Mouse (Mus musculus): ENCODE measurements around the gene Vmn1r85.
"Not testable (repeated sequence)": the region's sequence is repeated elsewhere in the genome, so short reads cannot be mapped to it uniquely, and the experiment has no call there.

The Vmn1r85 gene

GRCm38 (mm10) chr7:13095073-13095472 is at the start of gene Vmn1r85:
Vmn1r85 (minus strand) TSS chr7:13095173.
- DNase-seq (ENCODE audit: extremely low spot score, low spot score) = no peak

DNA sequence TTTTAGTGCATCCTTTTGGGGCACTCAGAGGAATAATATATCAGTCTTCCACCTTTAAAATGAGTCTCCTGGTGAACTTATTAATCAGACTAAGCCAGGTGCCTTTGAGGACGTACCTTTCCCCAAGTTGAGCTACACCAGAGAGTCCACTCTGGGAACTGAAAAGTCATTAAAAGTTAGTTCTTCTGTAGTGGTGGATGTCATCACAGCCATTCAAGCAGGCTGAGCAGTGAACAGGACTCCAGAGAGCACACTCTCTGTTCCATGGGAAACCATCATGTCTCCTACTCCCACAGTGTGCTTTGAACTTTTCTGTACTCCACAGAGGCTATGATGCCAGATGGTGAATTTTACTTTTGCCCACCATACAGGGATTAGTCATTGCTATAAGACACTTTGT is 45.1 kb upstream of the Vmn1r85 start, which contains the start of gene Vmn1r87:
Gene Vmn1r87 (minus strand): TSS at position 101 of the 400 bp plus-strand sequence.
- no peak for DNase-seq (ENCODE audit: extremely low spot score, low spot score)

DNA sequence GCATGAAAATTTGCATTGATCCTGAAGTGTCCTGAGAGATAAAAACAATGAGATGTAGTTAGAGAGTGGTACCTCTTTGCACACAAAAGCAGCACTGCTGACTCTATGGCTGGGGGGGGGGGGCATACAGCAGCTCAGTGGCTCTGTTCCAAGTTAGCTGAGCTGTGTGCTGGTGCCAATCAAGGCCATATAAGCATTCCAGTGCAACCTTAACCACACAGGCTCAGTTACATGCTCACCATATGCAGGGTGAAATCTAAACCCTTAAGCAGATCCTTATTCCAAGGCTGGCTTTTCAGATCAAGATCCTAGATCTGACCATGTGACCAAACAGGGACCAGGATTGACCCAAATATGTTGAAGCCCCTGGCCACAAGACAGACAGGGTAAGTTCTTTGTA is 42.4 kb upstream of the Vmn1r85 start:
- no peak for DNase-seq (ENCODE audit: extremely low spot score, low spot score)

GRCm38 (mm10) chr7:13131856-13132255 is 36.9 kb upstream of the Vmn1r85 start:
- DNase-seq (ENCODE audit: extremely low spot score, low spot score) = no peak

DNA sequence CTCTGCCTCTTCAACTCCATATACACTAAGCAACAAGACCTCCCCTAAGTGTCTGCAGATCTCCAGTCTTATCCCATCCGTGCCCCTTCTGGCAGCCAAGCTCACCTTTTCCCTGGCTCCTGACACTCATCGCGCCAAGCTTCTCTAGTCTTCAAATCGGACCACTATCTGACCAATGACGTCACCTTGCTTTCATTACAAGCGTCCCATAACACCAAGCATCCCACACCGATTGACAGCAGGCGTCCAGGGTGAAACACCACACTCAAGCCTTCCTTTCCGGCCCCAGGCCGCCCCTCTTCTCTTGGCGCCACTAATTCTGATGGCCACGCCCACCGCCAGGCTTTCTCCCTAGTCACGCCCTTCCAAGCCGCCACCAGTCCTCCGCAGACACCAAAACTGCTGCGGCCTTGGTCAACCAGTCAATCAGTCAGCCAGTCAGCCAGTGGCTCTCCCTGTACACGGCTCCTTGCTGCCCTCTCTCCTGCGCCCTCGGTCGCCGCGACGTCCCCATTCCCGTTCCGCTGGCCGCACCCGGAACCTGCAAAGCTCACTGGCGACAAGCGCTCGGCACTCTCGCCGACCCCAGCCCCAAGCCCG is 28.7 kb upstream of the Vmn1r85 start:
- DNase-seq (ENCODE audit: extremely low spot score, low spot score) = peak; percentile 12

DNA sequence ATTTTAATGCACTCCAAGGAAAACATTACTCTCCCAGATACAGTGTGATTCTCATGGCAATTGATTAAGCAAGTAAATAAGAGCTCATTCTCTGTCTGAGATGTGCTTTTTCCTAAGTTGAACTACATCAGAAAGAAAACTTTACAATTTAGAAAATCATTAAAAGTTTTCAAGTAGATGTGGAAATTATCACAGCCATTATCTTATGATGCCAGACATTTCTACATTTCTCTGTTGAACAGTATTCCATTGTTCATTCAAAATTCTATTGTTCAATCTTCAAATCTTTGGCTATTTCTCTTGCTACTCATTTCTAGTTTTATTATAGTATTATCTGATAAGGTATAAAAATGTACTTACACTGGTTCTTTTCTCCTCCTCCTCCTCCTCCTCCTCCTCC is 24.8 kb upstream of the Vmn1r85 start, which contains the start of gene Vmn1r86:
Gene Vmn1r86 (minus strand): TSS at position 101 of the 400 bp plus-strand sequence.
- DNase-seq (ENCODE audit: extremely low spot score, low spot score) = no peak

DNA sequence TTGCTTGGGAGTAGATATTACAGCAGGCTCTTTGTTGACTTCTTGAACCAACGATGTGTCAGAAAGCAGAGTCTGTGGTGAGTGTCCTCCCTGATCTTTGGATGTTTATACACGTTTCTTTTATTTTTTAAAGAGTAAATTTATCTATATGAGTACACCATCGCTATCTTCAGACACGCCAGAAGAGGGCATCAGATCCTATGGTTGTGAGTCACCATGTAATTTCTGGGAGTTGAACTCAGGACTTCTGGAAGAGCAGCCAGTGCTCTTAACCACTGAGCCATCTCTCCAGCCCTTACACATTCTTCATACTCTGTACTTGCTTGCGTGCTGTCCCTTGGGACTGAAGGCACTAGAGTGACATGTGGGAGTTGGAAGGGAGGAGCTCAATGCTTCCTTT is 22.7 kb downstream of the Vmn1r85 start:
- DNase-seq (ENCODE audit: extremely low spot score, low spot score) = no peak

- DNase-seq (ENCODE audit: extremely low spot score, low spot score) = not testable (repeated sequence)
These were observed 31.6 kb downstream of the Vmn1r85 start for GRCm38 (mm10) chr7:13063399-13063798.

DNA sequence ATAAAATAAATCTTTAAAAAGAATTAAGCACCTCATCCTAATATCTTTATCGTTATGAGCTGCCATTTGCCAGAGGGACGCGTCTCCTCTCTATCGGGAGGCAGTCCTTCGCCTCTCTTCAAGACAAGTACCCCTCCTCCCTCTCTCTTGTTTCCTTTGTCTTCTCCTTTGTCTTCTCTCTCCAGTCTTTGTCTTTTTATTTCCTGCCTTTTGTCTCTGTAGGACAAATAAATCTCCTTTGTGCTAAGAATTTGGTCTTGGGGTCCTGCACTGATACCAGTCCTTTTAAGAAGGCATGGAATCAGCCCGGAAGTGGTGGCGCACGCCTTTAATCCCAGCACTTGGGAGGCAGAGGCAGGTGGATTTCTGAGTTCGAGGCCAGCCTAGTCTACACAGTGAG is 35.4 kb downstream of the Vmn1r85 start:
- no peak for DNase-seq (ENCODE audit: extremely low spot score, low spot score)

GRCm38 (mm10) chr7:13056913-13057700 is 37.9 kb downstream of the Vmn1r85 start:
- DNase-seq (ENCODE audit: extremely low spot score, low spot score) = no peak

DNA sequence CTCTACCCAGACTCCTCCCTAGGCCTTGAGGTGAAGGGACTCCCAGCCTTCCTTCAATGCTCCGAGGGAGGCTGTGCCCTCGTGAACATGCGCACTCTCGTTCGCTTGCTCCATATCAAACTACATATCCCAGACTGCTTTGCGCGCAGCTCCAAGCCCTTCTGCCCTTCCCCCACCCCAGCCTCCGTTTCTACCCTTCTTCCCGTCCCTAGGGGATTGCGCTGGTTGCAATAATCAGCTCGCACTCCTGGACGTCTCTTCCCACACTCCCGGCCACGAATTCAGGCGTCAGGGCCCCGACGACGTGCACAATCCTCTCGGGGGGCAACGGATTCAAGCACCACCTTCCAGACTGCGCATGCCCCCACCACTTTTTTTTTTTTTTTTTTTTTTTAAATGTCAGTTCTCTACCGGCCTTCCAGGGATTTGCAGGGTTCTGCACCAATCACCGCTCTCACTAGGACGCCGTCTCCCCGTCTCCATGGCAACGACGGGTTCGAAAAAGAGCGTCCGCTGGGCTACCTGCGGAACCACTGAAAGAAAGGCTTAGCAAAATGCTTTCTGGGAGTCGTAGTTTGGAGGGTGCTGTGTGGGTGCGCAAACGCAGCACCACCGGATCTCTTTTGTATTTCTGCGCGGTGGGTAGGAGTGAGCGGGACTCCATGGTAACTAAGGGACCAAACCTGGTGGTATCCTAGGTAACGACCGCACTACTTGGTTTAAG is 40.5 kb downstream of the Vmn1r85 start, which contains the start of gene Mzf1:
Gene Mzf1 (minus strand): TSS at position 478 of the 724 bp plus-strand sequence.
- DNase-seq (ENCODE audit: extremely low spot score, low spot score) = peak; percentile 92

- no peak for DNase-seq (ENCODE audit: extremely low spot score, low spot score)
These were observed 41.0 kb downstream of the Vmn1r85 start for GRCm38 (mm10) chr7:13053961-13054286.

GRCm38 (mm10) chr7:13053501-13053900 is 41.5 kb downstream of the Vmn1r85 start:
- DNase-seq (ENCODE audit: extremely low spot score, low spot score) = no peak

GRCm38 (mm10) chr7:13053001-13053400 is 42.0 kb downstream of the Vmn1r85 start:
- no peak for DNase-seq (ENCODE audit: extremely low spot score, low spot score)

DNA sequence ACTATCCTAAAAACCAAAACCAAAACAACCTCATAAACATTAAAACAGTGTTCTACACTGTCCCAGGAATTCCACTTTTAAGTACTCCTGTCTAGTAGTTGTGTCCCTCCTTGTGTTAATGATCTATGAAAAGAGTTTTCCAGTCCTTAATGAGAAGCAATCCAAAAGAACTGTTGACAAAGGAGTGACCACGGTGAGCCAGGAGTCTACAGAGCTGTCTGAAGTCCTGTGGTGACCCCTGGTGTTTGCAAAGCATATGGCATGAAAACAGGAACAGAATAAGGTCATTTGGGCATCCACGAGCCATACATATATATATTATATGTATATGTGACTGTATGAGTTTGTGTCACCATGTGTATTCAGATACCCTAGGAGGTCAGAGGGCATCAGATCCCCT is 48.9 kb downstream of the Vmn1r85 start:
- DNase-seq (ENCODE audit: extremely low spot score, low spot score) = peak; percentile 45

DNA sequence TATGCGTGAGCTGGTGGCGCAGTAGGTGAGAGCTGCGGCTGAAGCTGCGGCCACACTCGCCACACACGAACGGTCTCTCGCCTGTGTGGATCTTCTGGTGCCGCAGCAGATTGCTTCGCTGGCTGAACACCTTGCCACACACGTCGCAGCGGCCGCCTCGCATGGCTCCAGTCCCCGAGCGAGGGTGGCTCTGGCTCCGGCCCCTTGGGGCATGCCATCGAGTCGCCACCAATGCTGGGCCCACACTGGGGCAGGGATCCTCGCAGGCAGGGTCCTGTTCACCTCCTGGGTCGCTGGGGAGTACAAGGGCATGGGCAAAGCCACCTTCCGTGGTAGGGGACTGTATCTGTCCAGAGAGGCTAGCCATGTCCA is 50.7 kb downstream of the Vmn1r85 start:
- DNase-seq (ENCODE audit: extremely low spot score, low spot score) = no peak

DNA sequence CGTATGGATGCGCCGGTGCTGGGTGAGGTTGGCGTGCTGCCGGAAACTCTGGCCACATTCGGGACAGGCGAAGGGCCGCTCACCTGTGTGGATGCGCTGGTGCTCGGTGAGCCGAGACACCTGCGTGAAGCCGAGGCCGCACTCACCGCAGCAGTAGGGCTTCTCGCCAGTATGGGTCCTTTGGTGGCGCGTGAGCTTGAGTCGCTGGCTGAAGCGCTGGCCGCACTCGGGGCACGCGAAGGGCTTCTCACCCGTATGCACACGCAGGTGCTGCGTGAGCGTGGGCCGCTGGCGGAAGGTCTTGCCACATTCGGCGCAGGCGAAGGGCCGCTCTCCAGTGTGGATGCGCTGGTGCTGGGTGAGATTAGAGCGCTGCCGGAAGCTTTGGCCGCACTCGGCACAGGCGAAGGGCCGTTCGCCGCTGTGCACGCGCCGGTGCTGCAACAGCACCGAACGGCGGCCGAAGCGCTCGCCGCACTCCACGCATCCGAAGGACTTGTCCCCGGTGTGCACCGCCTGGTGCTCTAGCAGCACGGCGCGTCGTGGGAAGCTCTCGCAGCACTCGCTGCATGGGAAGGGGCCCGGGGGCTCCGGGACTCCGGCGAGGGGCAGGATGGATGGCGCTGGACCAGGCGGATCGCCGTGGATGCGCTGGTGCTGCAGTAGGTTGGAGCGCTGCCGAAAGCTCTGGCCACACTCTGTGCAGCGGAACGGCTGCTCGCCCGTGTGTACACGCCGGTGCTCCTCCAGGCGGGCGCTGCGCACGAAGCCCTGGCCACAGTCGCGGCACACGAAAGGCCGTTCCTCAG is 51.3 kb downstream of the Vmn1r85 start:
- peak; percentile 65 for DNase-seq (ENCODE audit: extremely low spot score, low spot score)

GRCm38 (mm10) chr7:13043120-13043444 is 51.9 kb downstream of the Vmn1r85 start:
- no peak for DNase-seq (ENCODE audit: extremely low spot score, low spot score)

DNA sequence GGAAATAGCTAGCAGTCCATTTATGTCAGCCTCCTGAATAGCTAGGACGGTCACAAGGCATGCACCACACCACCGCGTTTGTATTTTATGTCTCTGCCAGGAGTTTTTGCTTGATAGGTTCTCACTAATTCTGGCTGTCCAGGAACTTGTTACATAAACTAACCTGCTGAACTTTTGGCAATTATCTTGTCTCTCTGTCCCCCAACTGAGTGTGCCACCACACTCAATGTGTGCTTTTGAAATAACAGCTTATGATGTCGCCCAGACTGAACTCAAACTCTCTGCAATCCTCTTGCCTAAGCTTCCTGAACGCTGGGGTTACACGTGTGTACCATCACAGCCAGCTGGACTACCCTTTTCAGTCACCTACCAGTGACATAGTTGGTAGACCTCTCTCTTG is 52.5 kb downstream of the Vmn1r85 start:
- DNase-seq (ENCODE audit: extremely low spot score, low spot score) = no peak

DNA sequence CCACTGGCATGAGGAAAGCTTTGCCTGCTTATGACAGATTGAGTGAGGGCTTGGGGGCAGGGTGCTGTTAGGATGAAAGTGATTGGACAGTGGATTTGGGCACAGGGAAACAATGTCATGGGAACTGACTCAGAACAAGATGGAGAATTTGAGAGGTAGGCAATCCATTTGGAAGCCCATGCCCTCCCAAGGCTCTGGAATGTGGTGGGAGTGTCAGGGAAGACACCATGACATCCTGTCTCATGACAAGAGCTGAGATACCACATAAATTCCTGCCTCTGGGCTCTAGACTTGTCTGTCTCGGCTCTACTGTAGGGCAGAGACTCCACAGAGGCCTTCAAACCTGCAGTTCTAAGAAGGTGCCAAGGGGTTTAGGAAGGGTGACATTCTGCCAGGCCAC is 53.7 kb downstream of the Vmn1r85 start:
- no peak for DNase-seq (ENCODE audit: extremely low spot score, low spot score)

GRCm38 (mm10) chr7:13039181-13039580 is 55.8 kb downstream of the Vmn1r85 start:
- no peak for DNase-seq (ENCODE audit: extremely low spot score, low spot score)

All from neural tube, embryonic 10.5 days (tissue).